Mouse (Mus musculus) stomach, embryonic 15.5 days (tissue): ENCODE results near the gene Imp3. TPM values are rescaled to one million over a fixed set of nuclear protein-coding genes. Genes with fewer than 3 reads are reported as not detected.

Experiments
- ATAC-seq: fragments of 200-750 bp; cut with Nextera tagmentation; 2 replicates; pipeline ENCODE4 v1.8.0; 2017; ENCODE audit warnings: low read depth, moderate number of reproducible peaks, moderate TSS enrichment; ENCODE audit not compliant: insufficient read depth, low FRiP score
- H3K27ac ChIP-seq: fragments of 300-500 bp; sonication (generic); 2 replicates; pipeline ENCODE4 v1.5.1; 2015; ENCODE audit warnings: mild to moderate bottlenecking, inconsistent platforms
- H3K27me3 ChIP-seq: fragments of 300-500 bp; sonication (generic); replicated peaks from 2 replicates; pipeline ENCODE4 v1.6.1; 2015; ENCODE audit warnings: inconsistent platforms
- H3K36me3 ChIP-seq: fragments of 300-500 bp; sonication (generic); 2 replicates; pipeline ENCODE4 v1.6.1; 2015; ENCODE audit warnings: inconsistent platforms
- H3K4me1 ChIP-seq: fragments of 300-500 bp; sonication (generic); 2 replicates; pipeline ENCODE4 v1.6.1; 2015; ENCODE audit warnings: inconsistent platforms
- H3K4me2 ChIP-seq: fragments of 300-500 bp; sonication (generic); 2 replicates; pipeline ENCODE4 v1.6.1; 2015; ENCODE audit warnings: mild to moderate bottlenecking, inconsistent platforms
- H3K4me3 ChIP-seq: fragments of 300-500 bp; sonication (generic); replicated peaks from 2 replicates; pipeline ENCODE4 v1.5.1; 2015; ENCODE audit warnings: inconsistent platforms
- H3K9ac ChIP-seq: fragments of 300-500 bp; sonication (generic); 2 replicates; pipeline ENCODE4 v1.6.1; 2015; ENCODE audit warnings: inconsistent platforms
- H3K9me3 ChIP-seq: fragments of 300-500 bp; sonication (generic); 2 replicates; pipeline ENCODE4 v1.6.1; 2016; ENCODE audit warnings: inconsistent platforms
- WGBS: fragments of 180-500 bp; shearing (Covaris S2); methylation state at CpG from one replicate; pipeline ENCODE4 v1.1.7; 2015; 5-methylcytosine and 5-hydroxymethylcytosine counted together
- polyA plus RNA-seq: library from polyadenylated mRNA; unstranded; fragments of >200 nt; fragmentation: Nextera tagmentation; extraction: Ambion mirVana; gene quantifications from 2 replicates; pipeline ENCODE4 v1.2.1, GENCODE M21; 2015

The Imp3 gene
- polyA plus RNA-seq, 1 experiment from 2014 or later, result 86.5 TPM

- Histone ChIP-seq H3K9me3 (no peaks in the 10 kb centered on the region), H3K9ac (no peak overlapping the region), H3K36me3 (peaks cover 7% of the 10 kb centered on the region; the same call in 1 of the 2 replicates), H3K27me3 (no peaks in the 10 kb centered on the region), H3K4me1 (no peaks in the 10 kb centered on the region), H3K4me3 (no peak overlapping the region), H3K27ac (no peak overlapping the region), H3K4me2 (no peak overlapping the region)
- 87% methylated on average over 6 of the region's 6 CpGs for WGBS
- no peak for ATAC-seq
Observed at GRCm38 (mm10) chr9:56980186-56980585, 42.9 kb downstream of the Imp3 start.

GRCm38 (mm10) chr9:56981502-56981901, 44.2 kb downstream of the Imp3 start:
- WGBS, result 64% methylated on average over 1 of the region's 1 CpGs

More at GRCm38 (mm10) chr9:56981502-56981901, 44.2 kb downstream of the Imp3 start:
- H3K4me3 ChIP-seq, result no peak overlapping the region
- H3K4me1 ChIP-seq, result no peaks in the 10 kb centered on the region
- no peaks in the 10 kb centered on the region for H3K27me3 ChIP-seq
- no peak overlapping the region for H3K9ac ChIP-seq
- ATAC-seq, result no peak
- H3K4me2 ChIP-seq, result no peak overlapping the region
- no peaks in the 10 kb centered on the region for H3K9me3 ChIP-seq
- H3K36me3 ChIP-seq, result peaks cover 7% of the 10 kb centered on the region; the same call in 1 of the 2 replicates
- H3K27ac ChIP-seq, result no peak overlapping the region

Other genes starting within 250 kb of the Imp3 start
- 2.8 and 3.0 TPM in 2 replicates for gene Lingo1, start 141.0 kb upstream of the Imp3 start, polyA plus RNA-seq
- 1.4 and 2.3 TPM in 2 replicates for gene Odf3l1, start 72.8 kb upstream of the Imp3 start, polyA plus RNA-seq
- gene Cspg4, start 72.4 kb upstream of the Imp3 start, polyA plus RNA-seq, result 18.9 and 21.1 TPM in 2 replicates
- gene Snx33, start 9.1 kb upstream of the Imp3 start, polyA plus RNA-seq, result 9.3 and 10.7 TPM in 2 replicates
- gene Snupn, start 13.4 kb downstream of the Imp3 start, polyA plus RNA-seq, result 18.5 and 19.0 TPM in 2 replicates
- 17.9 and 18.3 TPM in 2 replicates for gene Ptpn9, start 57.4 kb downstream of the Imp3 start, polyA plus RNA-seq
- gene Sin3a, start 134.6 kb downstream of the Imp3 start, polyA plus RNA-seq, result 27.1 and 28.4 TPM in 2 replicates
- gene Man2c1, start 193.2 kb downstream of the Imp3 start, polyA plus RNA-seq, result 63.1 and 71.1 TPM in 2 replicates
- 7.3 and 7.9 TPM in 2 replicates for gene Neil1, start 210.8 kb downstream of the Imp3 start, polyA plus RNA-seq
- 87.0 and 90.3 TPM in 2 replicates for gene Commd4, start 220.9 kb downstream of the Imp3 start, polyA plus RNA-seq